In genomic region chr7:30958109-30958865, GRCm38 (mm10) we compare ENCODE assay signal across 9 mouse cellular contexts. TPM values are rescaled to one million over a fixed set of nuclear protein-coding genes. Genes with fewer than 3 reads are reported as not detected.
DNase-seq lines count a peak whose midpoint lies in the region; ATAC-seq and TF ChIP-seq lines count a peak whose summit lies in the region.
"Had no signal": no experiment of that assay in that cellular context is flagged by ENCODE, and none has a peak within 500 bp of the region (broad histone marks: within the 10 kb centered on the region; RNA-seq: fewer than 3 reads in every experiment).

No protein-coding gene starts in this region.

- peak overlapping the region; percentile 98 for H3K9ac ChIP-seq in heart, embryonic 11.5 days (ENCODE audit: low read depth, low read length)
- H3K9ac ChIP-seq in MEL (ENCODE audit: control insufficient read depth, low read depth, low read length, poor library complexity, severe bottlenecking) = peak overlapping the region; percentile 98
- H3K9ac ChIP-seq in forebrain, embryonic 14.5 days (ENCODE audit: low read length) = peak overlapping the region; percentile 94
- peak overlapping the region; percentile 99 for H3K9ac ChIP-seq in limb, embryonic 14.5 days (ENCODE audit: low read depth, low read length, severe bottlenecking)

- H3K27ac ChIP-seq in heart, embryonic 11.5 days (ENCODE audit: low read depth, low read length) = peak overlapping the region; percentile 98
- peak overlapping the region; percentile 90 for H3K27ac ChIP-seq in MEL (ENCODE audit: control insufficient read depth, low read depth, low read length)
- H3K27ac ChIP-seq in forebrain, embryonic 14.5 days (ENCODE audit: low read depth, low read length) = peak overlapping the region; percentile 98
- peak overlapping the region; percentile 97; the same call in 1 of the 2 replicates for H3K27ac ChIP-seq in limb, embryonic 14.5 days (replicated peaks; ENCODE audit: low read depth, low read length)

- H3K36me3 ChIP-seq in heart, embryonic 11.5 days (ENCODE audit: control insufficient read depth, insufficient read depth, low read length) = peaks cover 18% of the 10 kb centered on the region
- peaks cover 2 to 9% of the 10 kb centered on the region in 2 experiments; a peak in 3 of 4 replicates for H3K36me3 ChIP-seq in MEL (ENCODE audit: control insufficient read depth in 1 of 2, insufficient read depth in 2 of 2, low read length in 2 of 2)
- H3K36me3 ChIP-seq in forebrain, embryonic 14.5 days (ENCODE audit: control insufficient read depth, insufficient read depth, low read length) = peaks cover 29% of the 10 kb centered on the region
- peaks cover 40% of the 10 kb centered on the region for H3K36me3 ChIP-seq in limb, embryonic 14.5 days (ENCODE audit: control insufficient read depth, insufficient read depth, low read length)

- no peaks in the 10 kb centered on the region for H3K27me3 ChIP-seq in heart, embryonic 11.5 days (ENCODE audit: control insufficient read depth, insufficient read depth, low read length)
- no peaks in the 10 kb centered on the region for H3K27me3 ChIP-seq in MEL (ENCODE audit: control insufficient read depth in 1 of 2, insufficient read depth in 2 of 2, low read length in 2 of 2)
- H3K27me3 ChIP-seq in forebrain, embryonic 14.5 days (replicated peaks; ENCODE audit: control insufficient read depth, insufficient read depth, low read length) = no peaks in the 10 kb centered on the region
- no peaks in the 10 kb centered on the region for H3K27me3 ChIP-seq in limb, embryonic 14.5 days (ENCODE audit: control insufficient read depth, insufficient read depth, low read length)
- H3K27me3 ChIP-seq: Patski had no signal

- 78% methylated on average over 28 of the region's 28 CpGs for WGBS in heart, embryonic 11.5 days (ENCODE audit: insufficient replicate concordance)
- WGBS in forebrain, embryonic 14.5 days = 78% methylated on average over 28 of the region's 28 CpGs
- 73% methylated on average over 28 of the region's 28 CpGs for WGBS in limb, embryonic 14.5 days

- H3K4me1 ChIP-seq in heart, embryonic 11.5 days (ENCODE audit: control insufficient read depth, insufficient read depth, low read length) = peaks cover 10% of the 10 kb centered on the region
- H3K4me1 ChIP-seq in MEL (ENCODE audit: control insufficient read depth in 1 of 2, insufficient read depth in 2 of 2, low read length in 2 of 2) = peaks cover 0 to 11% of the 10 kb centered on the region in 2 experiments; a peak in 1 of 4 replicates
- H3K4me1 ChIP-seq in forebrain, embryonic 14.5 days (ENCODE audit: control insufficient read depth, insufficient read depth, low read length) = peaks cover 14% of the 10 kb centered on the region
- peaks cover 12% of the 10 kb centered on the region for H3K4me1 ChIP-seq in limb, embryonic 14.5 days (ENCODE audit: control insufficient read depth, insufficient read depth, low read length)

- no peak for TF ChIP-seq CTCF in MEL (IDR thresholded peaks at IDR 0.05 in 2 of 3, conservative IDR thresholded peaks at IDR 0.05 in 1 of 3; ENCODE audit: control insufficient read depth in 1 of 3, insufficient read depth in 1 of 3, low read depth in 2 of 3, low read length in 3 of 3, poor library complexity in 1 of 3, severe bottlenecking in 1 of 3)

- peak overlapping the region; percentile 98 for H3K4me3 ChIP-seq in heart, embryonic 11.5 days (ENCODE audit: low read depth, low read length)
- H3K4me3 ChIP-seq in MEL (ENCODE audit: control insufficient read depth in 1 of 2, insufficient read depth in 1 of 2, low read depth in 2 of 2, low read length in 2 of 2) = peak overlapping the region; percentile 77 to 94; a peak in 3 of 4 replicates
- H3K4me3 ChIP-seq in forebrain, embryonic 14.5 days (ENCODE audit: low read depth, low read length) = peak overlapping the region; percentile 92
- H3K4me3 ChIP-seq in limb, embryonic 14.5 days (replicated peaks; ENCODE audit: low read length) = peak overlapping the region; percentile 96

- DNase-seq in heart, postnatal 4 days = no peak
- DNase-seq in MEL (ENCODE audit: low read depth, low spot score) = no peak
- no peak for DNase-seq in forebrain, embryonic 14.5 days (ENCODE audit: low spot score)
- no peak for DNase-seq in limb, embryonic 14.5 days (ENCODE audit: low spot score)
- peak; percentile 31 for DNase-seq in testis, postnatal 14 days (ENCODE audit: low spot score)
- DNase-seq in urinary bladder, adult 2 months (ENCODE audit: low spot score) = no peak
- DNase-seq in layer of hippocampus, postnatal 25 days (ENCODE audit: extremely low spot score in 1 of 2, low spot score in 1 of 2) = no peak

- H3K4me2 ChIP-seq in heart, embryonic 11.5 days = peak overlapping the region; percentile 79
- peak overlapping the region; percentile 57 for H3K4me2 ChIP-seq in forebrain, embryonic 14.5 days (ENCODE audit: low read length)
- H3K4me2 ChIP-seq in limb, embryonic 14.5 days (replicated peaks; ENCODE audit: low read depth, low read length, severe bottlenecking) = peak overlapping the region; percentile 63

- no peak for TF ChIP-seq EP300 in MEL (IDR thresholded peaks at IDR 0.05; ENCODE audit: low read depth in 1 of 2, low read length in 2 of 2)

- no peaks in the 10 kb centered on the region for H3K9me3 ChIP-seq in heart, embryonic 11.5 days (replicated peaks; ENCODE audit: control insufficient read depth, low read length)
- no peaks in the 10 kb centered on the region for H3K9me3 ChIP-seq in MEL (replicated peaks; ENCODE audit: insufficient read depth, low read length)
- no peaks in the 10 kb centered on the region for H3K9me3 ChIP-seq in forebrain, embryonic 14.5 days (replicated peaks; ENCODE audit: control insufficient read depth, low read length)
- H3K9me3 ChIP-seq in limb, embryonic 14.5 days (ENCODE audit: control insufficient read depth, low read length) = no peaks in the 10 kb centered on the region

- no peak for TF ChIP-seq RAD21 in MEL (IDR thresholded peaks at IDR 0.05; ENCODE audit: low read depth, low read length)

- ATAC-seq in heart, embryonic 11.5 days (replicated peaks; ENCODE audit: insufficient number of reproducible peaks, low FRiP score, low TSS enrichment) = no peak
- no peak for ATAC-seq in forebrain, embryonic 14.5 days
- no peak for ATAC-seq in limb, embryonic 14.5 days (ENCODE audit: low FRiP score, low read depth)

- TF ChIP-seq POLR2A in MEL (IDR thresholded peaks at IDR 0.05; ENCODE audit: control insufficient read depth in 1 of 2, insufficient read depth in 1 of 2, low read depth in 1 of 2, low read length in 2 of 2, poor library complexity in 1 of 2) = no peak
- TF ChIP-seq POLR2A in limb, embryonic 14.5 days (IDR thresholded peaks at IDR 0.05; ENCODE audit: borderline replicate concordance, extremely low read depth, insufficient read depth, insufficient read length) = no peak

- peaks cover 18% of the 10 kb centered on the region for H3K79me2 ChIP-seq in MEL (ENCODE audit: control insufficient read depth, insufficient read depth, low read length, poor library complexity)

RNA-seq across cellular contexts. Expression of gene Usf2, which starts 1.7 kb away (rescaled TPM):
- polyA plus RNA-seq in heart, embryonic 11.5 days (2014; fragmentation: Nextera tagmentation; extraction: Ambion mirVana) = 18.8 and 19.6 TPM in 2 replicates
- total RNA-seq in heart, postnatal 4 days (2021) = 100 to 1,000 TPM; 100 to 103 TPM
- 34.4 and 43.0 TPM in 2 replicates for total RNA-seq in MEL (2012; rRNA removed)
- 100 to 1,000 TPM in 1 of 2 experiments, not detected in 1; 144 TPM for polyA plus RNA-seq in MEL (2012; ENCODE audit: insufficient read depth in 1 of 2, insufficient read length in 2 of 2, low read depth in 1 of 2, low replicate concordance in 2 of 2, missing spikeins in 1 of 2)
- 20.3 and 25.0 TPM in 2 replicates for polyA plus RNA-seq in forebrain, embryonic 14.5 days (2014; fragmentation: Nextera tagmentation; extraction: Ambion mirVana)
- polyA plus RNA-seq in limb, embryonic 14.5 days (2012; rRNA removed) = 150 and 169 TPM in 2 replicates
- polyA plus RNA-seq in limb, embryonic 14.5 days (2014; fragmentation: Nextera tagmentation; extraction: Ambion mirVana) = 24.0 and 24.5 TPM in 2 replicates
- 109 and 118 TPM in 2 replicates for polyA plus RNA-seq in urinary bladder, adult 2 months (2012; rRNA removed)
- 100 to 1,000 TPM; 124 to 126 TPM for total RNA-seq in layer of hippocampus, postnatal 25 days (2021)

RNA-seq across cellular contexts. Expression of gene Hamp, which starts 14.5 kb away (rescaled TPM):
- not detected in 2 replicates for polyA plus RNA-seq in heart, embryonic 11.5 days (2014; fragmentation: Nextera tagmentation; extraction: Ambion mirVana)
- 1 to 10 TPM; 1.6 to 1.9 TPM for total RNA-seq in heart, postnatal 4 days (2021)
- not detected in 2 replicates for total RNA-seq in MEL (2012; rRNA removed)
- polyA plus RNA-seq in MEL (2012; ENCODE audit: insufficient read depth in 1 of 2, insufficient read length in 2 of 2, low read depth in 1 of 2, low replicate concordance in 2 of 2, missing spikeins in 1 of 2) = not detected
- polyA plus RNA-seq in forebrain, embryonic 14.5 days (2014; fragmentation: Nextera tagmentation; extraction: Ambion mirVana) = not detected in 2 replicates
- polyA plus RNA-seq in limb, embryonic 14.5 days (2012; rRNA removed) = 0.23 TPM in 1 of 2 replicates, not detected in the other
- polyA plus RNA-seq in limb, embryonic 14.5 days (2014; fragmentation: Nextera tagmentation; extraction: Ambion mirVana) = not detected in 2 replicates
- not detected in 2 replicates for polyA plus RNA-seq in urinary bladder, adult 2 months (2012; rRNA removed)
- total RNA-seq in layer of hippocampus, postnatal 25 days (2021) = not detected
- polyA plus RNA-seq: Patski had no signal

RNA-seq across cellular contexts. Expression of gene Lsr, which starts 15.0 kb away (rescaled TPM):
- 11.6 and 14.4 TPM in 2 replicates for polyA plus RNA-seq in heart, embryonic 11.5 days (2014; fragmentation: Nextera tagmentation; extraction: Ambion mirVana)
- total RNA-seq in heart, postnatal 4 days (2021) = 1 to 10 TPM; 5.5 to 5.6 TPM
- not detected in 2 replicates for total RNA-seq in MEL (2012; rRNA removed)
- polyA plus RNA-seq in MEL (2012; ENCODE audit: insufficient read depth in 1 of 2, insufficient read length in 2 of 2, low read depth in 1 of 2, low replicate concordance in 2 of 2, missing spikeins in 1 of 2) = under 1 TPM in 1 of 2 experiments, not detected in 1; 0.22 TPM
- polyA plus RNA-seq in forebrain, embryonic 14.5 days (2014; fragmentation: Nextera tagmentation; extraction: Ambion mirVana) = 16.8 and 19.2 TPM in 2 replicates
- 24.3 and 32.3 TPM in 2 replicates for polyA plus RNA-seq in limb, embryonic 14.5 days (2012; rRNA removed)
- 29.4 and 29.9 TPM in 2 replicates for polyA plus RNA-seq in limb, embryonic 14.5 days (2014; fragmentation: Nextera tagmentation; extraction: Ambion mirVana)
- polyA plus RNA-seq in urinary bladder, adult 2 months (2012; rRNA removed) = 38.0 and 38.9 TPM in 2 replicates
- total RNA-seq in layer of hippocampus, postnatal 25 days (2021) = 1 to 10 TPM; 6.3 to 8.4 TPM

RNA-seq across cellular contexts. Expression of gene Fam187b, which starts 15.3 kb away (rescaled TPM):
- 0.72 and 0.89 TPM in 2 replicates for polyA plus RNA-seq in heart, embryonic 11.5 days (2014; fragmentation: Nextera tagmentation; extraction: Ambion mirVana)
- total RNA-seq in heart, postnatal 4 days (2021) = under 1 TPM; 0.36 TPM
- total RNA-seq in MEL (2012; rRNA removed) = not detected in 2 replicates
- not detected for polyA plus RNA-seq in MEL (2012; ENCODE audit: insufficient read depth in 1 of 2, insufficient read length in 2 of 2, low read depth in 1 of 2, low replicate concordance in 2 of 2, missing spikeins in 1 of 2)
- polyA plus RNA-seq in forebrain, embryonic 14.5 days (2014; fragmentation: Nextera tagmentation; extraction: Ambion mirVana) = 0.20 and 0.35 TPM in 2 replicates
- 1.4 TPM in 2 replicates for polyA plus RNA-seq in limb, embryonic 14.5 days (2012; rRNA removed)
- polyA plus RNA-seq in limb, embryonic 14.5 days (2014; fragmentation: Nextera tagmentation; extraction: Ambion mirVana) = 1.1 and 1.4 TPM in 2 replicates
- 4.9 and 7.7 TPM in 2 replicates for polyA plus RNA-seq in urinary bladder, adult 2 months (2012; rRNA removed)
- total RNA-seq in layer of hippocampus, postnatal 25 days (2021) = under 1 TPM; 0.22 to 0.45 TPM

RNA-seq across cellular contexts. Expression of gene Hamp2, which starts 33.8 kb away (rescaled TPM):
- polyA plus RNA-seq in heart, embryonic 11.5 days (2014; fragmentation: Nextera tagmentation; extraction: Ambion mirVana) = not detected in 2 replicates
- total RNA-seq in heart, postnatal 4 days (2021) = 1 to 10 TPM in 1 of 2 experiments, under 1 TPM in 1; 0.76 to 1.2 TPM
- total RNA-seq in MEL (2012; rRNA removed) = not detected in 2 replicates
- not detected for polyA plus RNA-seq in MEL (2012; ENCODE audit: insufficient read depth in 1 of 2, insufficient read length in 2 of 2, low read depth in 1 of 2, low replicate concordance in 2 of 2, missing spikeins in 1 of 2)
- not detected in 2 replicates for polyA plus RNA-seq in forebrain, embryonic 14.5 days (2014; fragmentation: Nextera tagmentation; extraction: Ambion mirVana)
- polyA plus RNA-seq in limb, embryonic 14.5 days (2012; rRNA removed) = 0.55 TPM in 1 of 2 replicates, not detected in the other
- polyA plus RNA-seq in limb, embryonic 14.5 days (2014; fragmentation: Nextera tagmentation; extraction: Ambion mirVana) = not detected in 2 replicates
- not detected in 2 replicates for polyA plus RNA-seq in urinary bladder, adult 2 months (2012; rRNA removed)
- not detected for total RNA-seq in layer of hippocampus, postnatal 25 days (2021)
- polyA plus RNA-seq: Patski had no signal

Comparison
In these comparisons a context has a peak if more than half of its experiments do, and no peak if none do; other contexts are left out.
1. RNA of gene Lsr, which starts 15.0 kb away (polyA plus RNA-seq): 38.0 to 38.9 TPM in urinary bladder, adult 2 months, 24.3 to 32.3 TPM in limb, embryonic 14.5 days, 16.8 to 19.2 TPM in forebrain, embryonic 14.5 days and 11.6 to 14.4 TPM in heart, embryonic 11.5 days; 0.22 TPM in MEL; every median in the first group is over 10 times any median in the second.
2. Peak in every context shown above with its lines, with median percentiles within 50 percentile points of each other: H3K27ac ChIP-seq, H3K4me2 ChIP-seq, H3K4me3 ChIP-seq and H3K9ac ChIP-seq.